Mouse (Mus musculus): ENCODE results near the gene H2-Q10.
"Not testable (repeated sequence)": the region's sequence is repeated elsewhere in the genome, so short reads cannot be mapped to it uniquely, and the experiment has no call there.

Gene H2-Q10

DNA sequence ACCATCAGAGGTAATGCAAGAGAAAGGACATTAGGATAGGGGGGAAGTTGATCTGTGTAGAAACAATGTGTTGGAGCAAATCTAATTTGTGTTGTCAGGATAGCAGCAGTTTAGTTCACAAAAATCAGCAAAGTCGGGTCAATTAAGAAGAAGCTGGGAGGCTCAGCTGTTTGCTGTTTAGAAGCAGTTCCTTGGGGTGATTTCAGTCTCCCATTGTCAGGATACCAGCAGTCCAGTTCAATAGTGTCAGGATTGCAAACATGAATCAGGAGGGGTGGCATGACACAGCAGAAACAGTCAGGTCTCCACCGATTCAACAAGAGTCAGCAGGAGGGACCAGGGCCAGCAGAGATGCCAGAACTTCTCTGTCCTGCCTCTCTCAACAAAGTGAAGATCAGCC lies 25.4 kb upstream of the H2-Q10 start:
- DNase-seq (ENCODE audit: low read depth in 2 of 2, low spot score in 2 of 2): not testable (repeated sequence)

DNA sequence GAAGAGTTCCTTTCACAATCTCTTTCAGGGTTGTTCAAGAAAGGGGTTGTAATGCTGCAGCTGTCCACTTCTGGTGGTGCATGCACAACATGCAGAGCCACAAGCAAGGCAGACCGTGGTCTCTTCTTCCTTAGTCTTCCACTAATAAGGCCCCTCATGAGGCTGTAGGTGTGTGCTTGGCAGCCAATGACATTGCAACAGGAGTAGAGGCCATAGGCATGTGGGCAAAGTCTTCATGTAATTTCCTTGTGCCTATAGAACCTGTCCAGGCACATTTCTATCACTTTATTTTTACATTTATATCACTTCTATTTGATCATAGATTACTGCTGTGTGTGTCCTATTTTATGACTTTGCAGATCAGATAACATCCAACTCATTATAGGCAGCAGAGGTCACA lies 11.6 kb upstream of the H2-Q10 start:
- DNase-seq (ENCODE audit: low read depth in 2 of 2, low spot score in 2 of 2): not testable (repeated sequence)

DNA sequence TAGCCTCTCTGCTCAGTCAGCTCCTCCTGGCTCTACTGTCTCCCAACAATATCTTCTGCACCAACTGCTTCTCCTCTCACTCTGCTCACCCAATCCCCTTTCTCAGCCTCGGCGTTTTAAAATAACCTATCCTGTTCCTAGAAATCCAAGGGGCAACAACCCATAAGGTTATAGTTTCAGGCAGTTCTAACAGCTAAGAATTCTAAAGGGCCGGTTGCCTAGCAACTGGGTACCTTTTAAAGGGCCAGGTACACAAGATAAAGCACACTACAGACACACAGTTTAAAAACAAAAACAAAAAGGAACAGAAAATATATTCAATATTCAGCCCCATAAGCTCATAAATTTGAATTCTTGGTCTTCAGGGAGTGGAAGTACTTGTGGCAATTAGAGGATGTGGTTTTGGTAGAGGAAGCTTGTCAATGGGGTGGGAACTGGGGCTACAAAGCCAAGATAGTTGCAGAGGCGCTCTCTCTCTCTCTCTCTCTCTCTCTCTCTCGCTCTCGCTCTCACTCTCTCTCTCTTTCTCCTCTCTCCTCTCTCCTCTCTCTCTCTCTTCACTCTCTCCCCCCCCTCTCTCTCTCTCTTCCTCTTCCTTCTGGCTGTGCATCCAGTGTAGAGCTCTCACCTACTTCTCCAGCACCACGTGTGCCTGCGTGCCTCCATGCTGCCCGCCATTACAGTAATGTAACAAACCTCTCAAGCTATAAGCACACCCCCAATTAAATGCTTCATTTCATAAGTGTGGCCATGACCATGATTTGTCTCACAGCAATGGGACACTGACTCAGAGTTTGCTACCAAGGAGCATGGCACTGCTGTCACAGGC lies 9.2 kb upstream of the H2-Q10 start:
- not testable (repeated sequence) for DNase-seq (ENCODE audit: low read depth in 2 of 2, low spot score in 2 of 2)

DNA sequence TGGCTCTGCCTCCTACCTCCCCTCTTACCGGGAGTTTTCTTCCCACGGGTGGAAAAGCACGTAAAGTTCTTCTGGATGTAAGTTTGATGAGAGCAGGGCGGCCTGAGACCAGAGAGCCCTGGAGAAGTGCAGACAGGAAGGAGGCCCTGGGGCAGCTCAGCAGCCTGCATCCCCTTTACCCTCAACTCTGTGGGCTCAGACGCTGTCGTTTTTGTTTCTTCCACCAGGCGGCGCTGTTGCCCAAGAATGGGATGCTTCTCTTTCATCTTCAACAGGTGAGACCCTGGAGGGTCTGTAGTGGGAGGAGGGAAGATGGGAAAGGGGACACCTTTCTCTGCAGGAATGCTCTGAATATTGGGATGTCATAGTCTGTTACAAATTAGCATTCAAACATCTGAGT lies 4.2 kb upstream of the H2-Q10 start:
- peak in 1 of 2 experiments; percentile 28 for DNase-seq (ENCODE audit: low read depth in 2 of 2, low spot score in 2 of 2)

DNA sequence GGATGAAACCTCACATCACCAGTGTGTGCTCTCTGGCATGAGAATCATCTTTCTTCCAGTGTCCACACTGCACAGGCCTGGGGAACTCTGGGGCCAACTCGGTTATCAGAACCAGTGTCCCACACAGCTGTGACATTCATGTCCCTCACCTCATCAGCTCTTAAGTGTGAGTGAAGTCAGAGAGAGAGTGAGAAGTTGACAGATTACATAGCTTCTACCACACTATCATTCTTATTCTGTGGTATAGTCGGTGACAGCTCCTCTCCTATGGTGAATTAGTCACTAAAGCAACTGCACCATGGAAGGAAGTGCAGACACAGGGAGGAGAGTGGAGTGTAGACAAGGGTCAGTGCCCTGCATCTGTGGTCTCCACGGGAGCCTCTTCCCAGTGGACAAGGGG lies 953 bp upstream of the H2-Q10 start:
- not testable (repeated sequence) for DNase-seq (ENCODE audit: low read depth in 2 of 2, low spot score in 2 of 2)

DNA sequence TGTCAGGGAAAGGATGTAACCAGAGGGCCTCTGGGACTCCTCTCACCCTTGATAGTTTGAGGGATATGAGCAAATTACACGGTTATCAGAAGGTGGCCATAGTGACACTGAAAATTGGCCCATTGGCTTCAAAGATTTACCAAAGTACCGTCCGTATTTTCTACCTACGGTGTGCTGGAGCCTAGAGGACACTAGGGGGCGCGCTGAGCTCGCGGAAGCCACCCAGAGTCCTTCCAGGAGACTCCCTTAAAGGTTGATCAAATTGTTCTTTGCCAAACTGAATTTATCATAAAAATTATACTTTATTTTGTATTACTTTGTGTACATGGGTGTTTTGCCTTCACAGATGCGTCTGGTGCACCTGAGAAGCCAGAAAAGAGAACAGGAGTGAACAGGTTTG lies 14.2 kb downstream of the H2-Q10 start:
- DNase-seq (ENCODE audit: low read depth in 2 of 2, low spot score in 2 of 2): peak; percentile 48 to 63

DNA sequence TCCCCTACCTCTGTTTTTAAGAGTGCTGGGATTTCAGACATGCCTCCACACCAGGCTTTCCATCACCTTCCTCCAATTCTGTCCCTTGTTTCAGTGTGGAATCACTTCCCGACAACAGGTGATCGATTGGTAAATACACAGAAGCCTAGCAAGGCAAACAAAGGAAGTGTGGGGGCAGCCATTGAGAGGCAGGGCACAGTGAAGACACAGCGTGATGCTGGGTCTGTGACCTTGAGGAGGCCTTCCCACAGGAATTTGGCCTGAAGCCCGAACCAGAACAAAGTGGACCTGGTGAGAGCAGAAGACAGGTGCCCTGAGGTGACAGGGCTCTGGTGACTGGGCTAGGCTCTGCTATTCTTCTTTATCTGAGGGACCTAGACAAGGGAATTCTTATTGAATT lies 15.8 kb downstream of the H2-Q10 start:
- DNase-seq (ENCODE audit: low read depth in 2 of 2, low spot score in 2 of 2): no peak

DNA sequence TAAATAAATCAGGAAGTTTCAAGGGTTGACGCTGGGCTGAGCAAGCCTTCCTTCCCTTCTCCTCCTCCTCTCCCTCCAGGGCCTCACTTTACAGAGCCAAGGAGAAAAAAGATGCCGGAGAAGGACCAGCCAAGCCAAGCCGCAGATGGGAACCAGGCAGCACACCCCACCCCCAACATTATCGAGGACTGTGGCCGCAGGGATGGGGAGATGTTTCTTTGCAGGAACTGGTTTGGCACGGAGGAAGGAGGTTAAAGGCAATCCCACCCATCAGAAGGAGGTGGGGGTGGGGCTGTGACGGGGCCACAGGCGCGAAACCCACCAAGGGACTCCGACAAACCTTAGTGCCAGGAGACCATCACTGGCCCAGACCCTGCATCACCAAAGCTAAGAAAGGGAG lies 16.8 kb downstream of the H2-Q10 start:
- no peak for DNase-seq (ENCODE audit: low read depth in 2 of 2, low spot score in 2 of 2)

DNA sequence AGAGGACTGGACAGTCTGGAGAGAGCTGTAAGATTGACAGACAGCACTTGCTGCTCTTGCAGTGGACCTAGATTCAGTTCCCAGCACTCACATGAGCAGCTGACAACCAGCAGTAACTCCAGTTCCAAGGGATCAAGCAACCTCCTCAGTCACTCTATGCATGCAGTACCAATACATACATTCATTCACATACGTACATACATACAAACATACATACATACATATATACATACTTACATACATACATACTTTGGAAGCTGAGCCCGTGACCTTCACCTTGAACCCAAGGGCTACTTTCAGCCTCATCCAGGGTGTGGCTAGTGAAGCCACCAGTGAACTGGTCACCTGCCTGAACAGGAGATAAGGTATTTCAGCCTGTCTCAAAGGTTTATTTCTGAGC lies 18.2 kb downstream of the H2-Q10 start:
- no peak for DNase-seq (ENCODE audit: low read depth in 2 of 2, low spot score in 2 of 2)

DNA sequence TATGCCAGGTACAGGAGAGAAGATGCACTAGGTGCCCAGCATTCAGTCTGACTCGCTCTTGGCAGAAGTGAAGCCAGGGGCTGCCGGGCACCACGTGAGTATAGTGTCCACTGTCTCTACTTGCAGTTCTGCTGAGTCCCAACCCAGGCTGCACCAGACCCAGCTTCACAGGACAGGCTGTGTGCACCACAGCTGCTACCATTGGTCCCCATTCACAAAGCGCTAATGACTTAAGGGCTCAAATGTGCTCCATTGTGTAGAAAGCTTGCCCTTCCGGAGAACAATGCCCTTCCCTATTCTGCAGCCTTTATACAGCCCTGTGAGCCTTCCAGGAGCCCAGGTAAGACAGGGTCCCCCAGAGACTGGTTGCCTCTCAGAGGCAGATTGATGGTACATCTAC lies 20.4 kb downstream of the H2-Q10 start:
- DNase-seq (ENCODE audit: low read depth in 2 of 2, low spot score in 2 of 2): no peak

DNA sequence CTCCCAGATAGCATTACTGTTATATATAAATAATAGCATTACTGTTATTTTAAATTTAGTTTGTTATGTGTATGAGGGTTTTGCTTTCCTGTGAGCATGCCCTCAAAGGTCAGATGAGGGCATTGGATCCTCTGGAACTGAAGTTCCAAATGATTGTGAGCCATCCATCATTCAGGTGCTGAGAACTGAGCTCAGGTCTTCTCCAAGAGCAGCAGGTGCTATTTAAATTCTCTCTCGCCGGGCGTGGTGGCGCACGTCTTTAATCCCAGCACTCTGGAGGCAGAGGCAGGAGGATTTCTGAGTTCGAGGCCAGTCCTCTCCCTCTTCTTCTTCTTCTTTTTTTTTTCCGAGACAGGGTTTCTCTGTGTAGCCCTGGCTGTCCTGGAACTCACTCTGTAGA lies 27.2 kb downstream of the H2-Q10 start:
- DNase-seq (ENCODE audit: low read depth in 2 of 2, low spot score in 2 of 2): no peak

DNA sequence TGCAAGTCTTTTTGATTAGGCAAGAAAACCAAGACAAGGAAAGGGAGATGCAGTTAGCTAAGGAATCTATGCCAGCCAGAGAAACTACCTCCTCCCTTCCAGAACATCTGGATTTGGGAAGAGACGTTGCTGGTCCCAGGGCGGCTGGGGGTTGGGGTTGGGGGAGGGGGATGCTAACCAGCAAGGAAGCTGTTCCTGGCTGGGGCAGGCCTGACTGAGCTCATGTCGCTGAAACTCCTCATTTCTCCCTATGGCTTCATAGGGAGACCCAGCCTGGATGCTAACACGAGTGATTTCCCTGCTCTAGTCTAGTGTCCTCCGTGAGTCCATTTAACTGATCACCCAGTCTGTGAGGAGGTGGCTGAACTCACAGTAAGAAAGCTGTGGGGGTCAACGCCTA lies 32.3 kb downstream of the H2-Q10 start:
- DNase-seq (ENCODE audit: low read depth in 2 of 2, low spot score in 2 of 2): no peak

DNA sequence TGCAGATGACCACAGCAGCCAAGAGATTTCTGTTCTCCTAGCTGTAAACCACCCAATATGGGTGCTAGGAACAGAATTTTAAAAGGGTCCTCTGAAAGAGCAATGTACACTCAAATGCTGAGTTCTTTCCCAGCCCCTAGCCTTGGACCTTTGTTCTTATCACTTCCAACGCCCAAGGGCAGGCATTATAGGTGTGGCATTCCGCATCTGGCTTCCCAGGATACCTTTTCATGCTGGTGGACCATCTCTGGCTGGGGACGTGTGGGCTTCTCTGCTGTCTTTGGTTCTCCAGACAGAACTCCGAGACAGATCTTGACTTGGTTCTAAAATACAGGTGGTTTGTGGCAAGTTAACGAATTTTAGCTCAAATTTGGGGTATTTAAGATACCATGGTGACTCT lies 32.9 kb downstream of the H2-Q10 start:
- no peak for DNase-seq (ENCODE audit: low read depth in 2 of 2, low spot score in 2 of 2)

DNA sequence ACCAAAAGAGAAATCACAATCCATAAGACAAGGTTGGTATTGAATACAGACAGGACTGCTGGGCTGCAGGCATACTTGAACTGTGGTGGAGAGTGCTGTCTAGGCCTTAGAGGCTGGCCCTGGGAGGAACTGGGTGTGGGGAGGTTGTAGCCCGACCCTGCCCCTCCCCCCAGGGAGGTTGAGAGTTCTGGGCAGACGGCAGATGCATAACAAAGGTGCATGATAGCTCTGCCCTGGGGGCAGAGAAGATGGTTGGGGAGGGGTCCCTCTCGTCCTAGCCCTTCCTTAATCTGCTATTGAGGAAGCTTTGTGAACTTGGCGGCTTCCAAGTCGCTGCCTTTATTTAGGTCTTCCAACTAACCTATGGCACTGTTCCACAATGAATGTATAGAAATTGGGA lies 34.0 kb downstream of the H2-Q10 start:
- no peak for DNase-seq (ENCODE audit: low read depth in 2 of 2, low spot score in 2 of 2)

DNA sequence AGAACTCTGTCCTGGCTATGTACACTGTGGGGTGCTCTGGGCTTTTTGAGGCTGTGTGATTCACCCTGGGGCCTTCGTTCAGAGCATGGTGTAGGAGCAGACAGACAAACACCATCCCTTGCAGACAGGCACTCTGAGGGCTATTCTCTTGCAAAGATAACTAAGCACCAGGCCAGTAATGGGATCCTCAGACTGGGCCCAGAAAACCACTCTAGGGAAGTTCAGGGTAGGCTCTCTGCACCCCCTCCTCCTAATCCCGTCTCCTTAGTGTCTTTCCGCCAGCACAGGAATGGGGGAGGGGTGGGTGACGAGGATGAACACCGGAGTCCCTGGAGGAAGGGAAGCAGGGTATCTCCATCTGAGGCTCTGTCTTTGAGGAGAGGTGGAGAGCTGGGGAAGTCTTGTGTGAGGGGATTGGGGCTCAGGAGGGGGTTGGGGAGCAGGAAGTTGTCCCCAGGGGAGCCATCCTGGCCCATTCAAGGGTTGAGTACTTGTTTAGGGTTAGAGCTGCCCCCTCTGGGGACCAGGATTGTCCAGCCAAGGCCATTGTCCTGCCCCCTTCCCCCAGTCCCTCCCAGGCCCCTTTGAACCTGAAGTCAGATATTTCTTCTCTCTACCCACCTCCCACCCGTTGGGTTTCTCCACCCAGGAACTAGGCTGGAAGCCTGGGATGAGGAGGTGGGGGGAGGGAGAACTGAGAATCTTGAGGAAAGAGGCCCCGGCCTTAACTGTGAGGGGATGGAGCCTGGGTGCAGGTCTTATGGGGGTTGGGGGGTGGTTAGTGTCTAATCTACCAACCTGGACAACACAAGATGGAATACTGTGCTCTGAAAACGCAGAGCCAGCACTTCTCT lies 35.0 kb downstream of the H2-Q10 start:
- no peak for DNase-seq (ENCODE audit: low read depth in 2 of 2, low spot score in 2 of 2)

DNA sequence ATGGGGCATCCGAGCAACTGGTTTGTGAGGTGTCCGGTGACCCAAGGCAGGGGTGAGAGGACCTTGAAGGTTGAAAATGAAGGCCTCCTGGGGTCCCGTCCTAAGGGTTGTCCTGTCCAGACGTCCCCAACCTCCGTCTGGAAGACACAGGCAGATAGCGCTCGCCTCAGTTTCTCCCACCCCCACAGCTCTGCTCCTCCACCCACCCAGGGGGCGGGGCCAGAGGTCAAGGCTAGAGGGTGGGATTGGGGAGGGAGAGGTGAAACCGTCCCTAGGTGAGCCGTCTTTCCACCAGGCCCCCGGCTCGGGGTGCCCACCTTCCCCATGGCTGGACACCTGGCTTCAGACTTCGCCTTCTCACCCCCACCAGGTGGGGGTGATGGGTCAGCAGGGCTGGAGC lies 35.9 kb downstream of the H2-Q10 start, which contains the start of gene Pou5f1:
Gene Pou5f1, plus strand, starts transcription at position 243 of the 400 bp plus-strand sequence.
- DNase-seq (ENCODE audit: low read depth in 2 of 2, low spot score in 2 of 2): no peak

DNA sequence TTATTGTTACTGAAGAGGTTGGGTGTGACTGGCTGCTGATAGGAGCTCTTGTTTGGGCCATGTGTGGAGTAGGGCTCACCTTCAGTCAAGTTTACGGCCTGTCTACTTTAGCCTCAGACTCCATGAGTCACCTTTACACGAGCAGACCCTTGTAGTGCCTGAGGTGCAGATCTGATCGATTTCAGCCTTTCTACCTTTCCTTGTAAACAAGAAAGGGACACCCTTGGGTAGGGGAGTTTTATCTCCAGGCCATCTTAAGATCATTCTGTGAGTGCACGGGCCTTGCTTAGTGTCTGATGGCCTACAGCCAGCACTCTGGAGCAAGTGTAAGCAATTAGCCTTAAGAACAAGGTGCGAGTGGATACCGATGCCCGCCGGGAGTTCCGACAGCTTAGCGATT lies 37.0 kb downstream of the H2-Q10 start:
- DNase-seq (ENCODE audit: low read depth in 2 of 2, low spot score in 2 of 2): no peak

DNA sequence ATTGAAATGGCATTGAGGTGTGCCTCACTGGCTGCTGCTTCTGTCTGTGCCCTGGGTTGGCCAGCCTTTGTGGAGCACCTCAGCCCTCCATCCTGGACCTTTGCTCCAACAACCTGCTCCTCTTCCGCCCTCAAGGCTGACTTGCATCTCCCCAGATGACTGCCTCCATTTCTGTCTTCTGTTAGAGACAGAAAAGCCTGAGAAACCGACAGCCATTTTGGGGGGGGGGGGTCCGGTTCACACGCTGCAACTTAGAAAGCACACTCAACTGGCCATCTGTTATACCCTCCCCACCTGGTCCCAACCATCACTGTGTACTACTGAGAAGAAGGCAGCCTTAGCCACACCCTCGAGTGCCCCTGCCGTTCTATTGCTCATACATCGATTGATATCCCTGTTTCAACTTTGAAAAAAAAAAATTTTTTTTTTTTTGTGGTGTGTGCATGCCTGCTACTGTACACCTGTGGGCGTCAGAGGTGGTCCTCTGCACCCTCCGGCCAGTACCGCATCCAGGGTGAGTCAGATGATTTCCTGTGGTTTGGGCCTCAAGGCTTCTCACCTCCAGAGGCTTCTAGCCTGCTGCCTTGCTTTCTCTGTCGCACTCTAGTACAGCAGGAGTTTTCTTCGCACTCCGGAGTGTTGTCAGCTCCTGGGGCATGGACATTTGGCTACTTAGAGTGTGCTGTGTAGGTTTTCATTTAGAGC lies 37.8 kb downstream of the H2-Q10 start:
- peak in 1 of 2 experiments; percentile 33 for DNase-seq (ENCODE audit: low read depth in 2 of 2, low spot score in 2 of 2)

DNA sequence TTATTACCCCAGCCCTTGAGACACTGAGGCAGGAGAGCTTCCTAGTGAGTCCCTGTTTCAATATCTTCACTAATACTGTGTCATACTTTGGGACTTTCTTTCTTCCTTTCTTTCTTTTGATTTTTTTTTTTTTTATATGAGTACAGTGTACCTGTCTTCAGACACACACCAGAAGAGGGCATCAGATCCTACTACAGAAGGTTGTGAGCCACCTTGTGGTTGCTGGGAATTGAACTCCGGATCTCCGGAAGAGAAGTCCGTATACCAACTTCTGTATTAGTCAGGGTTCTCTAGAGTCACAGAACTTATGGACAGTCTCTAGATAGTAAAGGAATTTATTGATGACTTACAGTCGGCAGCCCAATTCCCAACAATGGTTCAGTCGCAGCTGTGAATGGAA lies 38.4 kb downstream of the H2-Q10 start:
- DNase-seq (ENCODE audit: low read depth in 2 of 2, low spot score in 2 of 2): not testable (repeated sequence)

DNA sequence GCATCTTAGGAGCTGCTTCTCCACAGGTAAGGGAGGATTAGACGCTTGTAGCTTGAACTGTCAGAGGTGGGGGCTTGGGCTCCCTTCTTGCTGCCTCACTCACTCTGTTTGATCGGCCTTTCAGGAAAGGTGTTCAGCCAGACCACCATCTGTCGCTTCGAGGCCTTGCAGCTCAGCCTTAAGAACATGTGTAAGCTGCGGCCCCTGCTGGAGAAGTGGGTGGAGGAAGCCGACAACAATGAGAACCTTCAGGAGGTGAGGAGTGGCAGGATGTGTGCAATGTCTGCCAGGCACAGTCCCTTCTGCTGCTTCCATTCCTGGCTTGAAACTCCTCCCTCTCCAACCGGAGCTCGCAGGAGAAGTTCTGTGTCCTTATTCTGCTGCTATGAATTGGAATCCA lies 39.4 kb downstream of the H2-Q10 start:
- DNase-seq (ENCODE audit: low read depth in 2 of 2, low spot score in 2 of 2): peak; percentile 48 to 58

DNA sequence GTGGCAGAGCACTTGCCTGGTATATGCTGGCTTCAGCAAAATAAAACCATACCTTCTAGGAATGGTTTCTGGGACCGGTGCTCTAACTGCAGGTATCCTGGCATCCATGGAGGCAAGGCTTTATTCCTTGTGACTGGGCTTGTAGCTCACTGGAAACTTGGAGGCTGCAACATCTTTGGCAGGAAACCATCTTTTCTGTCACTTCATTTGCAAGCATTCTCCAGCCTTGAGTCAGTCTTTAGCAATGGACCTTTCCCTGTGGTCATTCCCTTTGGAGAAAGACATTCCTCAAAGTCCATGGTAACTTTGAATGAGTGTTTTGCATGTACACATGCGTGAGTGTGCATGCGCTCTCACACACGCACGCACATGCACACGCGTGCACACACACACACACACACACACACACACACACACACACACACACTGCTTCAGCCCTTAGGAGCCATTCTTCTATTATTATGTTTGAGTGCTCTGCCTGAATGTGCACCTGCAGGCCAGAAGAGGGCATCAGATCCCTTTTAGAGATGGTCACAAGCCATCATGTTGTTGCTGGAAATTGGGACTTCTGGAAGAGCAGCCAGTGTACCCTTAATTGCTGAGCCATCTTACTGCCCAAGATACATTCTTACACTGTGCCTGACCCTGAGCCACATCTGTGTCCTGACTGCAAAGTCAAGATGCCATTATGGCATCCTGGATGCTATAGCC lies 43.2 kb downstream of the H2-Q10 start:
- DNase-seq (ENCODE audit: low read depth in 2 of 2, low spot score in 2 of 2): no peak
